Mouse (Mus musculus) kidney, embryonic 15.5 days (tissue): ENCODE measurements around the gene H2afy. TPM values are rescaled to one million over a fixed set of nuclear protein-coding genes. Genes with fewer than 3 reads are reported as not detected.
"Not testable (repeated sequence)": the region's sequence is repeated elsewhere in the genome, so short reads cannot be mapped to it uniquely, and the experiment has no call there.

Experiments
- ATAC-seq: fragments of 200-750 bp; cut with Nextera tagmentation; replicated peaks from 2 replicates; pipeline ENCODE4 v1.8.0; 2017; ENCODE audit warnings: moderate TSS enrichment; ENCODE audit not compliant: low FRiP score
- H3K27ac ChIP-seq: fragments of 300-500 bp; sonication (generic); 2 replicates; pipeline ENCODE4 v1.5.1; 2015; ENCODE audit warnings: mild to moderate bottlenecking, inconsistent platforms
- H3K27me3 ChIP-seq: fragments of 300-500 bp; sonication (generic); 2 replicates; pipeline ENCODE4 v1.6.1; 2015; ENCODE audit warnings: inconsistent platforms
- H3K36me3 ChIP-seq: fragments of 300-500 bp; sonication (generic); 2 replicates; pipeline ENCODE4 v1.6.1; 2015; ENCODE audit warnings: inconsistent platforms
- H3K4me1 ChIP-seq: fragments of 300-500 bp; sonication (generic); 2 replicates; pipeline ENCODE4 v1.6.1; 2015; ENCODE audit warnings: inconsistent platforms
- H3K4me2 ChIP-seq: fragments of 300-500 bp; sonication (generic); 2 replicates; pipeline ENCODE4 v1.6.1; 2015; ENCODE audit warnings: moderate library complexity, mild to moderate bottlenecking, inconsistent platforms
- H3K4me3 ChIP-seq: fragments of 300-500 bp; sonication (generic); replicated peaks from 2 replicates; pipeline ENCODE4 v1.5.1; 2015; ENCODE audit warnings: mild to moderate bottlenecking, inconsistent platforms
- H3K9ac ChIP-seq: fragments of 300-500 bp; sonication (generic); 2 replicates; pipeline ENCODE4 v1.6.1; 2015; ENCODE audit warnings: mild to moderate bottlenecking, inconsistent platforms
- H3K9me3 ChIP-seq: fragments of 300-500 bp; sonication (generic); replicated peaks from 2 replicates; pipeline ENCODE4 v1.6.1; 2016; ENCODE audit warnings: inconsistent platforms
- WGBS: fragments of 180-500 bp; shearing (Covaris S2); methylation state at CpG from one replicate; pipeline ENCODE4 v1.1.7; 2015; ENCODE audit warnings: mixed read lengths; 5-methylcytosine and 5-hydroxymethylcytosine counted together
- polyA plus RNA-seq: library from polyadenylated mRNA; unstranded; fragments of >200 nt; fragmentation: Nextera tagmentation; extraction: Ambion mirVana; gene quantifications from 2 replicates; pipeline ENCODE4 v1.2.1, GENCODE M21; 2015

The H2afy gene
- polyA plus RNA-seq, 1 experiment from 2014 or later: 406 TPM

- peaks cover 8% of the 10 kb centered on the region for H3K4me1 ChIP-seq
- no peak for ATAC-seq
- WGBS: 88% methylated on average over 8 of the region's 8 CpGs
- H3K36me3 ChIP-seq: no peaks in the 10 kb centered on the region
- H3K27me3 ChIP-seq: peaks cover 14% of the 10 kb centered on the region; the same call in 1 of the 2 replicates
- no peaks in the 10 kb centered on the region for H3K9me3 ChIP-seq
- H3K4me3 ChIP-seq: no peak overlapping the region
- H3K9ac ChIP-seq: no peak overlapping the region
- no peak overlapping the region for H3K4me2 ChIP-seq
- no peak overlapping the region for H3K27ac ChIP-seq
Measured at GRCm38 (mm10) chr13:56057761-56058160, 78.4 kb downstream of the H2afy start.

- Histone ChIP-seq H3K9ac (no peak overlapping the region), H3K4me1 (peaks cover 13% of the 10 kb centered on the region), H3K4me3 (no peak overlapping the region), H3K27me3 (peaks cover 6% of the 10 kb centered on the region; the same call in 1 of the 2 replicates), H3K27ac (no peak overlapping the region), H3K9me3 (no peaks in the 10 kb centered on the region), H3K4me2 (no peak overlapping the region), H3K36me3 (no peaks in the 10 kb centered on the region)
- no peak for ATAC-seq
- 81% methylated on average over 5 of the region's 5 CpGs for WGBS
Measured at GRCm38 (mm10) chr13:56055720-56056119, 80.4 kb downstream of the H2afy start.

GRCm38 (mm10) chr13:56054089-56054488 is 82.1 kb downstream of the H2afy start:
- no peak overlapping the region for H3K9ac ChIP-seq
- H3K4me1 ChIP-seq: peaks cover 15% of the 10 kb centered on the region
- no peak for ATAC-seq
- no peaks in the 10 kb centered on the region for H3K9me3 ChIP-seq
- peaks cover 6% of the 10 kb centered on the region; the same call in 1 of the 2 replicates for H3K27me3 ChIP-seq
- WGBS: 77% methylated on average over 6 of the region's 6 CpGs
- H3K27ac ChIP-seq: no peak overlapping the region
- H3K36me3 ChIP-seq: no peaks in the 10 kb centered on the region
- no peak overlapping the region for H3K4me2 ChIP-seq
- H3K4me3 ChIP-seq: no peak overlapping the region

- peaks cover 15% of the 10 kb centered on the region for H3K4me1 ChIP-seq
- H3K9me3 ChIP-seq: no peaks in the 10 kb centered on the region
- H3K36me3 ChIP-seq: no peaks in the 10 kb centered on the region
- H3K27me3 ChIP-seq: peaks cover 10% of the 10 kb centered on the region; the same call in 1 of the 2 replicates
- 7% methylated on average over 10 of the region's 10 CpGs for WGBS
- H3K27ac ChIP-seq: no peak overlapping the region; the same call in 1 of the 2 replicates
- no peak overlapping the region for H3K9ac ChIP-seq
- H3K4me2 ChIP-seq: peak overlapping the region; percentile 7; the same call in 1 of the 2 replicates
- peak; percentile 71; the same call in 1 of the 2 replicates for ATAC-seq
- no peak overlapping the region for H3K4me3 ChIP-seq
Measured at GRCm38 (mm10) chr13:56052781-56053180, 83.4 kb downstream of the H2afy start.

GRCm38 (mm10) chr13:56050246-56050645 is 85.9 kb downstream of the H2afy start:
- H3K36me3 ChIP-seq: no peaks in the 10 kb centered on the region
- H3K4me3 ChIP-seq: no peak overlapping the region
- 30% methylated on average over 6 of the region's 6 CpGs for WGBS
- H3K27me3 ChIP-seq: peaks cover 11% of the 10 kb centered on the region; the same call in 1 of the 2 replicates
- no peak overlapping the region for H3K27ac ChIP-seq
- no peak overlapping the region for H3K4me2 ChIP-seq
- H3K9ac ChIP-seq: no peak overlapping the region
- H3K9me3 ChIP-seq: no peaks in the 10 kb centered on the region
- ATAC-seq: no peak
- H3K4me1 ChIP-seq: peaks cover 15% of the 10 kb centered on the region

DNA sequence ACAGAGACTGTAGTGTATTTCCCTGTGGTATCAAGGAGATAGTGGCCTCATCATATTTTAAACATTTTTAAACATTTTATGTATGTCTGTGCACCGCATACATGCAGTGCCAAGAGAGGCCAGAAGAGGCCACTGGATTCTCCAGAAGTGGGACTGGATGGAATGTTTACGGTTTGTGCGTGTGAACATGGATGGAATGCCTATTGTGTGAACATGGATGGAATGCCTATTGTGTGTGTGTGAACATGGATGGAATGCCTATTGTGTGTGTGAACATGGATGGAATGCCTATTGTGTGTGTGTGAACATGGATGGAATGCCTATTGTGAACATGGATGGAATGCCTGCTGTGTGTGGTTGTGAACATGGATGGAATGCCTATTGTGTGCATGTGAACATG is 93.9 kb downstream of the H2afy start:
- ATAC-seq: no peak
- no peak overlapping the region for H3K9ac ChIP-seq
- no peaks in the 10 kb centered on the region for H3K36me3 ChIP-seq
- no peak overlapping the region for H3K27ac ChIP-seq
- H3K4me2 ChIP-seq: no peak overlapping the region
- no peak overlapping the region for H3K4me3 ChIP-seq
- 0 out of 2 replicates have a peak, but pooled peaks cover 10% of the 10 kb centered on the region for H3K27me3 ChIP-seq
- H3K4me1 ChIP-seq: no peaks in the 10 kb centered on the region
- no peaks in the 10 kb centered on the region for H3K9me3 ChIP-seq
- 84% methylated on average over 3 of the region's 3 CpGs for WGBS

GRCm38 (mm10) chr13:56040621-56041020 is 95.5 kb downstream of the H2afy start:
- no peaks in the 10 kb centered on the region for H3K36me3 ChIP-seq
- H3K4me1 ChIP-seq: no peaks in the 10 kb centered on the region
- no peak overlapping the region for H3K4me3 ChIP-seq
- 0 out of 2 replicates have a peak, but pooled peaks cover 10% of the 10 kb centered on the region for H3K27me3 ChIP-seq
- no peak overlapping the region for H3K27ac ChIP-seq
- 88% methylated on average over 3 of the region's 3 CpGs for WGBS
- no peak overlapping the region for H3K4me2 ChIP-seq
- no peaks in the 10 kb centered on the region for H3K9me3 ChIP-seq
- no peak for ATAC-seq
- no peak overlapping the region for H3K9ac ChIP-seq

DNA sequence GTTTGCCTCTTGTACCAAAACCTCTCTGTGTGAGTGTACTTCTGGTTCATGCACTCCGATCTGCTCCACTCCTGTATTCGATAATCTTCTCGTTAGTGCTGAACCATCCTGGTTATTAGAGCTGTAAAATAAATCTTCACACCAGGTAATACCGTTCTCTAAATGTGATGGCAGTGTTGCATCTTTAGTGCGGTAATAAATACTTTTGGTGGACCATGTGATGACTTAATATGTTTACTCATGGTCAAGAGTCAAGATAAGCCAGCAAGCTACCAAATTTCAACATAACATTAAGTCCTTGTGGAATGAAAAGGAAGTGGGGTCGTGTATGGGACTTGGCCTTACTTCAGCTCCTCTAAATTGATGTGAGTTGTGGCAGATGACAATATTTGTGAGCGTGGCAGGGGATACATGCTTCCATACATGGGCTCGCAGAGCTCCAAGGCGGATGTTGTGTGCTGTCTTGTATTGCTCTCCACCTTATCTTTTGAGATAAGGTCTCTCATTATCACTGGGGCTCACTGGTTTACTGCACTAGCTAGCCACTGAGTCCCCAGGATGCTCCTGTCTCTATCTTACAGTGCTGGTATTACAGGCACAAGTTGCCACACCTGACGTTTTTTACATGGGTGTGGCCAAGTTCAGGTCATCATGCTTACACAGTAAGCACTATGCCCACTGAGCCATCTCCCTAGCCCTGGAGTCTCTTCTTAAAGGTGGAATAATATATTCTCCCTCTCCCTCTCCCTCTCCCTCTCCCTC is 96.4 kb downstream of the H2afy start:
- no peak overlapping the region for H3K4me2 ChIP-seq
- ATAC-seq: no peak

GRCm38 (mm10) chr13:56029006-56029405 is 107.2 kb downstream of the H2afy start:
- H3K36me3 ChIP-seq: no peaks in the 10 kb centered on the region
- H3K4me3 ChIP-seq: no peak overlapping the region
- peaks cover 23% of the 10 kb centered on the region for H3K27me3 ChIP-seq
- 81% methylated on average over 4 of the region's 4 CpGs for WGBS
- H3K9ac ChIP-seq: no peak overlapping the region
- peaks cover 15% of the 10 kb centered on the region for H3K4me1 ChIP-seq
- H3K27ac ChIP-seq: no peak overlapping the region
- H3K9me3 ChIP-seq: no peaks in the 10 kb centered on the region
- H3K4me2 ChIP-seq: no peak overlapping the region
- no peak for ATAC-seq

More for the DNA sequence above, 96.4 kb downstream of the H2afy start:
- 60% methylated on average over 10 of the region's 10 CpGs for WGBS
- Histone ChIP-seq H3K4me1 (no peaks in the 10 kb centered on the region), H3K27ac (no peak overlapping the region), H3K9me3 (no peaks in the 10 kb centered on the region), H3K27me3 (0 out of 2 replicates have a peak, but pooled peaks cover 10% of the 10 kb centered on the region), H3K4me3 (no peak overlapping the region), H3K36me3 (no peaks in the 10 kb centered on the region), H3K9ac (no peak overlapping the region)

GRCm38 (mm10) chr13:56027996-56028395 is 108.2 kb downstream of the H2afy start:
- not testable (repeated sequence) for H3K9me3 ChIP-seq, H3K4me2 ChIP-seq, H3K36me3 ChIP-seq, ATAC-seq, H3K9ac ChIP-seq, H3K4me3 ChIP-seq, H3K27ac ChIP-seq
- Histone ChIP-seq H3K4me1 (peaks cover 14% of the 10 kb centered on the region), H3K27me3 (peaks cover 26% of the 10 kb centered on the region)
- 79% methylated on average over 5 of the region's 5 CpGs for WGBS

- no peak for ATAC-seq
- H3K4me2 ChIP-seq: no peak overlapping the region
- WGBS: 70% methylated on average over 5 of the region's 5 CpGs
- no peak overlapping the region for H3K27ac ChIP-seq
- peaks cover 25% of the 10 kb centered on the region for H3K27me3 ChIP-seq
- no peaks in the 10 kb centered on the region for H3K9me3 ChIP-seq
- no peak overlapping the region for H3K9ac ChIP-seq
- no peaks in the 10 kb centered on the region for H3K36me3 ChIP-seq
- H3K4me3 ChIP-seq: no peak overlapping the region
- H3K4me1 ChIP-seq: peaks cover 10% of the 10 kb centered on the region
Measured at GRCm38 (mm10) chr13:56026623-56027022, 109.5 kb downstream of the H2afy start.

DNA sequence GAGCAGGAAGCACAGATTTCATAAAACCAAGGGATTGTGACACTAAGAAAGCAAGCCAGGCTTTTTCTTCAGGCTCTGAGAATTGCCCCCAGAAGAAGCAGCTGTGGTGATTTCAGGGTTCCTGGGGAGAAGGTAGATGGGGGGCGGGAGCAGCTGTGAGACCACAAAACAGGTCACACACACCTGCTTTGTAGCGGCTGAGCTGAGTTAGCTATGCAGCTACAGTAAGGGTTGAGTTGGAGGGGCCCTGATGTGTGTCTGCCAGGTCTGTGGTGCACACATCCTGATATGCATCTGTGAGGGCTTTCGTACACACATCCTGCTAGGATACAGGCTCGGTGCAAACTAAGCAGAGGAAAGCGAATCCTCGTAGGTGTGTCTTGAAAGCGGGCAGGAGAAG is 110.1 kb downstream of the H2afy start:
- Histone ChIP-seq H3K4me3 (no peak overlapping the region), H3K9ac (no peak overlapping the region), H3K4me1 (peaks cover 10% of the 10 kb centered on the region), H3K27ac (no peak overlapping the region), H3K4me2 (no peak overlapping the region), H3K27me3 (peaks cover 25% of the 10 kb centered on the region), H3K9me3 (no peaks in the 10 kb centered on the region), H3K36me3 (no peaks in the 10 kb centered on the region)
- ATAC-seq: no peak
- 62% methylated on average over 7 of the region's 7 CpGs for WGBS
